Mouse (Mus musculus) spleen, postnatal 14 days (tissue): ENCODE measurements around the gene Pde1c.

ENCODE experiments used
- DNase-seq, 2 experiments: peaks; one replicate each; pipeline ENCODE4 v3.0.0; 2021 to 2022; ENCODE audit warnings: low spot score in 2 of 2

Pde1c gene

GRCm38 (mm10) chr6:56331432-56331831 is 237.5 kb downstream of the Pde1c start:
- DNase-seq, result no peak

GRCm38 (mm10) chr6:56328103-56328502 is 240.8 kb downstream of the Pde1c start:
- no peak for DNase-seq

- no peak for DNase-seq
These were observed 246.1 kb downstream of the Pde1c start for GRCm38 (mm10) chr6:56322799-56323198.

- no peak for DNase-seq
These were observed 258.6 kb downstream of the Pde1c start for GRCm38 (mm10) chr6:56310318-56310717.

- no peak for DNase-seq
These were observed 262.8 kb downstream of the Pde1c start for GRCm38 (mm10) chr6:56306066-56306465.

- no peak for DNase-seq
These were observed 276.7 kb downstream of the Pde1c start for GRCm38 (mm10) chr6:56292176-56292575.

- no peak for DNase-seq
These were observed 279.6 kb downstream of the Pde1c start for GRCm38 (mm10) chr6:56289307-56289706.

GRCm38 (mm10) chr6:56284821-56285220 is 284.1 kb downstream of the Pde1c start:
- no peak for DNase-seq

GRCm38 (mm10) chr6:56275461-56275860 is 293.4 kb downstream of the Pde1c start:
- DNase-seq, result no peak

- DNase-seq, result no peak
These were observed 297.2 kb downstream of the Pde1c start for GRCm38 (mm10) chr6:56271741-56272140.

GRCm38 (mm10) chr6:56264509-56264908 is 304.4 kb downstream of the Pde1c start:
- DNase-seq, result no peak

- no peak for DNase-seq
These were observed 308.8 kb downstream of the Pde1c start for GRCm38 (mm10) chr6:56260118-56260517.

GRCm38 (mm10) chr6:56257555-56258297 is 311.2 kb downstream of the Pde1c start:
- DNase-seq, result no peak

- DNase-seq, result no peak
These were observed 318.8 kb downstream of the Pde1c start for GRCm38 (mm10) chr6:56250091-56250490.

- no peak for DNase-seq
These were observed 377.3 kb downstream of the Pde1c start for GRCm38 (mm10) chr6:56191426-56192140.

- DNase-seq, result no peak
These were observed 392.4 kb downstream of the Pde1c start for GRCm38 (mm10) chr6:56176485-56176884.

GRCm38 (mm10) chr6:56172172-56172571 is 396.7 kb downstream of the Pde1c start:
- DNase-seq, result no peak

GRCm38 (mm10) chr6:56168736-56169135 is 400.2 kb downstream of the Pde1c start:
- no peak for DNase-seq

GRCm38 (mm10) chr6:56158217-56158616 is 410.7 kb downstream of the Pde1c start:
- no peak for DNase-seq

GRCm38 (mm10) chr6:56156836-56157235 is 412.1 kb downstream of the Pde1c start:
- DNase-seq, result no peak

- no peak for DNase-seq
These were observed 438.3 kb downstream of the Pde1c start for GRCm38 (mm10) chr6:56130493-56131159.

GRCm38 (mm10) chr6:56099520-56100101 is 469.3 kb downstream of the Pde1c start:
- no peak for DNase-seq
